Mouse (Mus musculus): Measurements from ENCODE around the gene Gm43552. TPM values are rescaled to one million over a fixed set of nuclear protein-coding genes. Genes with fewer than 3 reads are reported as not detected.

Gene Gm43552
- polyA plus RNA-seq, 1 experiment from 2014 or later, result not detected

- H3K27me3 ChIP-seq (replicated peaks; ENCODE audit: control insufficient read depth, insufficient read depth, low read length), result no peaks in the 10 kb centered on the region
Observed at GRCm38 (mm10) chr5:65438041-65438440, 54.6 kb downstream of the Gm43552 start.

DNA sequence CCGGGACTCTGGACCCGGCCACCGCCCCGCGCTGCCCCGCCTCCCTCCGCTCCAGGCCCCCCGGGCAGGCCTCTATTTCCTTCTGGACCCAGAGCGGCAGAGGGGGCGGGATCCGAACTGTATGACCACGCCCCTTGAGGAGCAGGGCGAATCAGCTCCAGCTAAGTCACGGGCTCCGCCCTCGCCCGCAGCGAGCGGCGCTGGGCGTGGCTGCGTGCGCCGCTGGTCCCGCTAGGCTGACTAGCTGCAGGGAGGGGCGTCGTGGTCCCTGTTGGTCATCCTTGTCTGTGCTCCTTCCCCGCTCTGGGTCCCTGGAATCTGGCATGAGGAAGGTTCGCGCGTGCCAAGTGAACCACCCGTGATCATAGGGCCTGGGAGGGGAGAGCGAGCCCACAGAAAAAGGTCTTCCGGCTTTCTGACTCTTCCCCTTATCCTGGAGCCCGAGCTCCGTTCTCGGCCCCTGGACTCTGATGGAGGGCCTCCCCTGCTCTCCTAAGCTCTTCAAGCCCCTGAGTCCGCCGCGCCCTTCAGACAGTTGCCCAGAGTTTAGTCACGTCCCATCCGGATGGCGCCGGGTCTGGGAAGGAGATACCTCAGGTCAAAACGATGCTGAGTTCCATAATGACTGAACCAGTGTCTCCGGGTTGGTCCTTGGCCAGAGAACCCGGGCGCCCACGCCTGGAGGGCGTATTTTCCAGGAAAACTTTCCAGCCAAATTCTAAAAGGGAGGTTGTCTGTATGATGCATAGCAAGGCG, 56.6 kb downstream of the Gm43552 start, which contains the start of gene Ugdh:
TSS of gene Ugdh (minus strand) at position 144 of the 756 bp plus-strand sequence.
- Histone ChIP-seq H3K4me2 (ENCODE audit: low read depth, low read length) (peak within 1 kb of the TSS; percentile 68), H3K27ac (replicated peaks; ENCODE audit: low read depth, low read length) (peak within 1 kb of the TSS; percentile 92), H3K4me1 (ENCODE audit: control insufficient read depth, insufficient read depth, low read length) (peaks cover 9% of the 10 kb centered on the region; the same call in 1 of the 2 replicates), H3K9ac (ENCODE audit: low read depth, low read length) (peak within 1 kb of the TSS; percentile 86), H3K9me3 (ENCODE audit: control insufficient read depth, low read length) (no peaks in the 10 kb centered on the region), H3K27me3 (replicated peaks; ENCODE audit: control insufficient read depth, insufficient read depth, low read length) (no peaks in the 10 kb centered on the region), H3K4me3 (ENCODE audit: low read depth, low read length) (peak within 1 kb of the TSS; percentile 78), H3K36me3 (ENCODE audit: control insufficient read depth, insufficient read depth, low read length) (peaks cover 4% of the 10 kb centered on the region; the same call in 1 of the 2 replicates)
- ATAC-seq (ENCODE audit: low read depth) (peak; percentile 97), DNase-seq (ENCODE audit: low spot score) (peak; percentile 99)
- WGBS, result 0% methylated on average over 30 of the region's 51 CpGs

More at GRCm38 (mm10) chr5:65438041-65438440, 54.6 kb downstream of the Gm43552 start:
- no peak for ATAC-seq (ENCODE audit: low read depth)
- Histone ChIP-seq H3K4me3 (ENCODE audit: low read depth, low read length) (no peak overlapping the region), H3K4me2 (ENCODE audit: low read depth, low read length) (no peak overlapping the region), H3K9ac (ENCODE audit: low read depth, low read length) (no peak overlapping the region), H3K4me1 (ENCODE audit: control insufficient read depth, insufficient read depth, low read length) (peaks cover 9% of the 10 kb centered on the region; the same call in 1 of the 2 replicates), H3K27ac (replicated peaks; ENCODE audit: low read depth, low read length) (no peak overlapping the region), H3K9me3 (ENCODE audit: control insufficient read depth, low read length) (no peaks in the 10 kb centered on the region), H3K36me3 (ENCODE audit: control insufficient read depth, insufficient read depth, low read length) (no peaks in the 10 kb centered on the region)
- no peak for DNase-seq (ENCODE audit: low spot score)

GRCm38 (mm10) chr5:65435363-65435805, 57.2 kb downstream of the Gm43552 start:
- Histone ChIP-seq H3K4me3 (ENCODE audit: low read depth, low read length) (peak overlapping the region; percentile 78), H3K9ac (ENCODE audit: low read depth, low read length) (peak overlapping the region; percentile 86), H3K9me3 (ENCODE audit: control insufficient read depth, low read length) (no peaks in the 10 kb centered on the region), H3K4me1 (ENCODE audit: control insufficient read depth, insufficient read depth, low read length) (peaks cover 9% of the 10 kb centered on the region; the same call in 1 of the 2 replicates), H3K27ac (replicated peaks; ENCODE audit: low read depth, low read length) (peak overlapping the region; percentile 92), H3K4me2 (ENCODE audit: low read depth, low read length) (peak overlapping the region; percentile 68), H3K36me3 (ENCODE audit: control insufficient read depth, insufficient read depth, low read length) (peaks cover 5% of the 10 kb centered on the region; the same call in 1 of the 2 replicates), H3K27me3 (replicated peaks; ENCODE audit: control insufficient read depth, insufficient read depth, low read length) (no peaks in the 10 kb centered on the region)
- peak; percentile 45 for DNase-seq (ENCODE audit: low spot score)
- under 1% methylated on average over 19 of the region's 47 CpGs for WGBS
- ATAC-seq (ENCODE audit: low read depth), result no peak

DNA sequence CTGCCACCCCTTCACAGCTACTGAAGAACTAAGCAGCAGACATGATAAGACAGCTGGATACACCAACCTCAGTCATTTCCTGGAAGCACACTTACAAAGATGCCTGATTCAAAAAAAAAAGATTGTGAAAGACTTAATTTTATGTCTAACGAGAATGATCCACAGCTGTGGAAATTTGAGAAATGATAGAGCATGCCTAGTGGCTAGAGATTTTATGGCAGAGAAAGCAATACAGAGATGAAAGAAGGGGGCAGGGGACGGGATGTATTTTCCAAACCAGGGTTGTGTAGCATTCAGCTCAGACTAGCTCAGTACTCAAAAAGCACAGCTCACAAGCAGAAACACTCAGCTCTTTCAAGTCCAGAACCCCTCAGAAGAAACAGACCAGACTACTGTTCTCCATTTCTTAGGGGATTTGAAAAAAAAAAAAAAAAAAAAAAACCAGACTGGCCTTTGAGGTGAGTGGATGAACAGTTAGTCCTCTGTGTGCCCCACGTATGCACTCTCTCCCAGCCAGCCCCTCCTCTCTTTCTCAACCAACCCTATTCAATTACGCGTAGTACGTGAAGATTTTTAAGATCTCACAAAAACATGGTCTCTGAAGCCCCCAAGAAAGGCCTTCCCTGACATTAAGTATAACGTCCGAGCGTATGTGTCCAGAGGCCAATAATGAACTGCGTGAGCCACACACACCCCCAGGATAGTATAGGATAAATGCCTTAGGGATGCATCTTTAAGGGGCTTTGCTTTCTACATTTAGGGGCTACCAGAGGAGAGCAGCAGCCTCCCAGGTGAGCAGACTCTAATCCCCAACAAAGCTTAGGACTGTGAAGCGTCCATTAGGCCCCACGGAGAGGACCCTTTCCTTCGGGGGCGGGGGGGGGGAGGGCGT, 57.9 kb downstream of the Gm43552 start:
- Histone ChIP-seq H3K9me3 (ENCODE audit: control insufficient read depth, low read length) (no peaks in the 10 kb centered on the region), H3K27me3 (replicated peaks; ENCODE audit: control insufficient read depth, insufficient read depth, low read length) (no peaks in the 10 kb centered on the region), H3K4me2 (ENCODE audit: low read depth, low read length) (peak overlapping the region; percentile 68), H3K27ac (replicated peaks; ENCODE audit: low read depth, low read length) (peak overlapping the region; percentile 92), H3K4me1 (ENCODE audit: control insufficient read depth, insufficient read depth, low read length) (peaks cover 9% of the 10 kb centered on the region; the same call in 1 of the 2 replicates), H3K9ac (ENCODE audit: low read depth, low read length) (peak overlapping the region; percentile 86), H3K4me3 (ENCODE audit: low read depth, low read length) (peak overlapping the region; percentile 78), H3K36me3 (ENCODE audit: control insufficient read depth, insufficient read depth, low read length) (peaks cover 8% of the 10 kb centered on the region; the same call in 1 of the 2 replicates)
- DNase-seq (ENCODE audit: low spot score) (peak; percentile 41), ATAC-seq (ENCODE audit: low read depth) (no peak)
- WGBS, result 1% methylated on average over 15 of the region's 15 CpGs

DNA sequence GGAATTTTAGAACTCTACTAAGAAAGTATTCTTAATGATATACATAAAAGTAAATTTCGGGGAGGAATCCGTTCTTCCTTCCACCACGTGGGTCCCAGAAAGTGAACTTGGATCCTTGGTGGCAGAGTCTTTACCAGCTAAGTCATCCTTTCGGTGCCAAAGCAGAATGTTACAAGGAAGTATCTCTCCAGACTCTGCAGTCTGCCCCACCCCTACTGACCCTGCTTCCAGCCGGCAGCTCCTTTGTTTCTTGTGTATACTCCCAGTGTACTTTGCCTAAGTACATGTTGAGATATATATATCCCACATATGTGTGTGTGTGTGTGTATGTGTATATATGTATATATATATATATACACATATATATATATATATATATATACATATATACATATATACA, 63.2 kb downstream of the Gm43552 start:
- Histone ChIP-seq H3K9ac (ENCODE audit: low read depth, low read length) (no peak overlapping the region), H3K36me3 (ENCODE audit: control insufficient read depth, insufficient read depth, low read length) (peaks cover 38% of the 10 kb centered on the region), H3K27ac (replicated peaks; ENCODE audit: low read depth, low read length) (no peak overlapping the region), H3K4me3 (ENCODE audit: low read depth, low read length) (no peak overlapping the region), H3K27me3 (replicated peaks; ENCODE audit: control insufficient read depth, insufficient read depth, low read length) (no peaks in the 10 kb centered on the region), H3K4me2 (ENCODE audit: low read depth, low read length) (no peak overlapping the region), H3K9me3 (ENCODE audit: control insufficient read depth, low read length) (no peaks in the 10 kb centered on the region), H3K4me1 (ENCODE audit: control insufficient read depth, insufficient read depth, low read length) (peaks cover 5% of the 10 kb centered on the region; the same call in 1 of the 2 replicates)
- ATAC-seq (ENCODE audit: low read depth) (no peak), DNase-seq (ENCODE audit: low spot score) (no peak)
- WGBS, result 86% methylated on average over 5 of the region's 5 CpGs

- no peaks in the 10 kb centered on the region for H3K4me1 ChIP-seq (ENCODE audit: control insufficient read depth, insufficient read depth, low read length)
- ATAC-seq (ENCODE audit: low read depth) (peak; percentile 67; the same call in 1 of the 2 replicates), DNase-seq (ENCODE audit: low spot score) (peak; percentile 52)
- no peak overlapping the region for H3K27ac ChIP-seq (replicated peaks; ENCODE audit: low read depth, low read length)
- WGBS, result 41% methylated on average over 4 of the region's 4 CpGs
- no peak overlapping the region for H3K4me2 ChIP-seq (ENCODE audit: low read depth, low read length)
- H3K9ac ChIP-seq (ENCODE audit: low read depth, low read length), result no peak overlapping the region
- no peak overlapping the region for H3K4me3 ChIP-seq (ENCODE audit: low read depth, low read length)
- H3K9me3 ChIP-seq (ENCODE audit: control insufficient read depth, low read length), result no peaks in the 10 kb centered on the region
- no peaks in the 10 kb centered on the region for H3K27me3 ChIP-seq (replicated peaks; ENCODE audit: control insufficient read depth, insufficient read depth, low read length)
- H3K36me3 ChIP-seq (ENCODE audit: control insufficient read depth, insufficient read depth, low read length), result peaks cover 49% of the 10 kb centered on the region
Observed at GRCm38 (mm10) chr5:65428321-65428720, 64.3 kb downstream of the Gm43552 start.

DNA sequence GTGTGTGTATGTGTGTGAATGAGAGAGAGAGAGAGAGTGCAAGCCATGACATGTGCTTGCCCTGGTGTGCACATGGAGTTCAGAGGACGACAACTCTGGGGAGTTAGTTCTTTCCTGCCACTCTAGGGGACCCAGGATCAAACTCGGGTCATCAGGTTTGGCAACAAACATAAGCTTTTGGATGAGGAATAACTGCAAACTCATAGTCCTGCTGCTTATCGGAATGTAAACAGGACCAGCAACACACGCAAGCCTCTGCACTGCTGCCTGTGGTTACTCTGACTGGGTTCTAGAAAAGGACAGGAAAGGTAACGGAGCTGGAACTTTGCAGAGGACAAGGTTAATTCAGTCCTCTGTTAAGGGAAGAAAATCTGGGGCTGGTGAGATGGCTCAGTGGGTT, 67.4 kb downstream of the Gm43552 start:
- no peak overlapping the region for H3K27ac ChIP-seq (replicated peaks; ENCODE audit: low read depth, low read length)
- H3K4me1 ChIP-seq (ENCODE audit: control insufficient read depth, insufficient read depth, low read length), result no peaks in the 10 kb centered on the region
- no peaks in the 10 kb centered on the region for H3K27me3 ChIP-seq (replicated peaks; ENCODE audit: control insufficient read depth, insufficient read depth, low read length)
- H3K9ac ChIP-seq (ENCODE audit: low read depth, low read length), result no peak overlapping the region
- peaks cover 72% of the 10 kb centered on the region for H3K36me3 ChIP-seq (ENCODE audit: control insufficient read depth, insufficient read depth, low read length)
- WGBS, result 89% methylated on average over 5 of the region's 5 CpGs
- ATAC-seq (ENCODE audit: low read depth) (no peak), DNase-seq (ENCODE audit: low spot score) (no peak)
- H3K9me3 ChIP-seq (ENCODE audit: control insufficient read depth, low read length), result no peaks in the 10 kb centered on the region
- H3K4me2 ChIP-seq (ENCODE audit: low read depth, low read length), result no peak overlapping the region
- H3K4me3 ChIP-seq (ENCODE audit: low read depth, low read length), result no peak overlapping the region

DNA sequence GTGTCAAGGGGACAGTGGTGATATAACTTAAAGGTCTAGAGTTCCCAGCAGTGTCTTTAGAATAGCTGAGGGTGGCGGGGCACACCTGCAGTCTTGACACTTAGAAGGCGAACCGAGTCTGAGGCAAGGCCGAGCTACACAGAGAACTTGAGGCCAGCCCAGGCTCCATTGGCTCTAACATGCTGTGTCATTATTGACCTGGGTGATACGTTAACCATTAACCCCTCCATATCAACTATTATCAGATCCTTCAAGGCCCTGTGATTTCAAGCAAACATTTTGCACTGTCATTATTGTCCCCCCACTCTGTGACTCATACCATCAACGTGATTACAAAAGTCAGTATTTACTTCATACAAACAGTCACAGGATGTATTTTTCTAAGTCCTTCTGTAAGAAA, 68.4 kb downstream of the Gm43552 start:
- no peak overlapping the region for H3K9ac ChIP-seq (ENCODE audit: low read depth, low read length)
- H3K27ac ChIP-seq (replicated peaks; ENCODE audit: low read depth, low read length), result no peak overlapping the region
- 93% methylated on average over 6 of the region's 6 CpGs for WGBS
- ATAC-seq (ENCODE audit: low read depth) (no peak), DNase-seq (ENCODE audit: low spot score) (no peak)
- H3K4me2 ChIP-seq (ENCODE audit: low read depth, low read length), result no peak overlapping the region
- H3K36me3 ChIP-seq (ENCODE audit: control insufficient read depth, insufficient read depth, low read length), result peaks cover 79% of the 10 kb centered on the region
- H3K4me3 ChIP-seq (ENCODE audit: low read depth, low read length), result no peak overlapping the region
- H3K4me1 ChIP-seq (ENCODE audit: control insufficient read depth, insufficient read depth, low read length), result no peaks in the 10 kb centered on the region
- no peaks in the 10 kb centered on the region for H3K27me3 ChIP-seq (replicated peaks; ENCODE audit: control insufficient read depth, insufficient read depth, low read length)
- no peaks in the 10 kb centered on the region for H3K9me3 ChIP-seq (ENCODE audit: control insufficient read depth, low read length)

Data from embryonic facial prominence, embryonic 14.5 days (tissue).